Mouse (Mus musculus): ENCODE measurements around the gene T2.

- TF ChIP-seq CTCF (IDR thresholded peaks at IDR 0.05) (no peak), POLR2A (IDR thresholded peaks at IDR 0.05; ENCODE audit: insufficient read depth, low read depth, low read length) (no peak), EP300 (IDR thresholded peaks at IDR 0.05; ENCODE audit: insufficient read depth, low read depth, low read length) (no peak)
Measured at GRCm38 (mm10) chr17:8456856-8457460, 101.2 kb downstream of the T2 start.
